Mouse (Mus musculus): Measurements from ENCODE around the gene Olfr172. TPM values are rescaled to one million over a fixed set of nuclear protein-coding genes. Genes with fewer than 3 reads are reported as not detected.

Gene Olfr172
- not detected in 2 replicates for polyA plus RNA-seq (2014; fragmentation: Nextera tagmentation; extraction: Ambion mirVana)

DNA sequence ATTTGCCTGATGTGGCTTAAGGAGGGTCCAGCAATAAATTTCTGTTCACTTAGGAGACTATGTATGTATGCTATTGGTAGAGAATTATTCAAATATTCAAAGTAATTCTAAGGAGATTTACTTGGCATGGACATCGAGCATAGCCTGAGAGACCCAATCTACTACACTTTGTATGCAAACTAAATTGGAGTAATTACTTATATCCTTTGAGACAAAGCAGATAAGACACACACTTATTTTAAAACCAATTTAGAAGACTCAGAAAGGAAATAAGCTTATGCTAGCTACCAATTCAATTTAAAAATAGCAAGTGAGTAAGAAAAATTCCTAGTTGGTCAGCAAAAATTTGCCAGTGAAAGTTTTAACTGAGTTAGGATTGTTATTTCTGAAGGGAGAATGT, at the start of gene Olfr172:
Olfr172 (minus strand) TSS at position 101 of the 400 bp plus-strand sequence.
- H3K4me3 ChIP-seq (ENCODE audit: low read depth, low read length): no peak within 1 kb of the TSS
- H3K36me3 ChIP-seq (ENCODE audit: control insufficient read depth, insufficient read depth, low read length): no peaks in the 10 kb centered on the region
- H3K27ac ChIP-seq (ENCODE audit: low read depth, low read length): no peak within 1 kb of the TSS
- 82% methylated on average over 1 of the region's 1 CpGs for WGBS
- no peaks in the 10 kb centered on the region for H3K4me1 ChIP-seq (ENCODE audit: control insufficient read depth, insufficient read depth, low read length)
- no peak within 1 kb of the TSS for H3K9ac ChIP-seq (replicated peaks; ENCODE audit: low read depth, low read length)
- no peak within 1 kb of the TSS for H3K4me2 ChIP-seq (ENCODE audit: low read depth, low read length)
- no peak for ATAC-seq (ENCODE audit: low read depth)
- H3K9me3 ChIP-seq (ENCODE audit: control insufficient read depth, low read length): no peaks in the 10 kb centered on the region
- H3K27me3 ChIP-seq (ENCODE audit: control insufficient read depth, insufficient read depth, low read length): no peaks in the 10 kb centered on the region

DNA sequence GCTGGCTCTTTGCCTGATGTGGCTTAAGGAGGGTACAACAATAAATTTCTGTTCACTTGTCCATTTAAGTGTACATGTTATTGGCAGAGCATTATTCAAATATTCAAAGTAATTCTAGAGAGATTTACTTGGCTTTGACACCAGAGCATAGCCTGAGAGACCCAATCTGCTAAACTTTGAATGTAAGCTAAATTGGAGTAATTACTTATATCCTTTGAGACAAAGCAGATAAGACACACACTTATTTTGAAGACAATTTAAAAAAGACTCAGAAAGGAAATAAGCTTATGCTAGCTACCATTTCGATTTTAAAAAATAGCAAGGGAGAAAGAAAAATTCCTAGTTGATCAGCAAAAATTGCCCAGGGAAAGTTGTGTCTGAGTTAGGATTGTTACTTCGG, 37.2 kb upstream of the Olfr172 start, which contains the start of gene Olfr173:
Olfr173 (minus strand) TSS at position 101 of the 400 bp plus-strand sequence.
- WGBS: 80% methylated on average over 2 of the region's 2 CpGs

DNA sequence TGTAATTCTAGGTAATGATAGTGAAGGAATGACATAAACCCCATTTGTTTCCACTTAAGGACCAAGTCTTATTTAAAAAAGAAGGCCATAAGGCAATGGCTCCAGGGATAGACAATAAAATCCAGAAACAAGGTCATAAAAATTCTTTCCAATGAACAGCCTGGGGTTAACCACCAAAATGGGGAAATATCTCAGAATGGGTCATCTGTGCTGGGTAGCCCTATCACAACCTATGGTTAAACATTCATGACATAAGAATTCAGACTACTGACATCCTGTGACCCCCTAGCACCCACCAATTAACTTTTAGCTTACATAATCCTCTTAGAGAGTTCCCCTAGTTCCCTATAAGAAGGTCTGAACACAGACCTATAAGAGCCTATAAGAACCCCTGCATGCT, 6.8 kb downstream of the Olfr172 start:
- no peaks in the 10 kb centered on the region for H3K4me1 ChIP-seq (ENCODE audit: control insufficient read depth, insufficient read depth, low read length)
- H3K9me3 ChIP-seq (ENCODE audit: control insufficient read depth, low read length): no peaks in the 10 kb centered on the region
- no peaks in the 10 kb centered on the region for H3K27me3 ChIP-seq (ENCODE audit: control insufficient read depth, insufficient read depth, low read length)
- H3K9ac ChIP-seq (replicated peaks; ENCODE audit: low read depth, low read length): no peak overlapping the region
- no peak overlapping the region for H3K4me2 ChIP-seq (ENCODE audit: low read depth, low read length)
- H3K27ac ChIP-seq (ENCODE audit: low read depth, low read length): no peak overlapping the region
- no peaks in the 10 kb centered on the region for H3K36me3 ChIP-seq (ENCODE audit: control insufficient read depth, insufficient read depth, low read length)
- ATAC-seq (ENCODE audit: low read depth): no peak
- H3K4me3 ChIP-seq (ENCODE audit: low read depth, low read length): no peak overlapping the region

More for the DNA sequence above, 37.2 kb upstream of the Olfr172 start, which contains the start of gene Olfr173:
- no peak for ATAC-seq (ENCODE audit: low read depth)
- Histone ChIP-seq H3K9ac (replicated peaks; ENCODE audit: low read depth, low read length) (no peak within 1 kb of the TSS), H3K4me3 (ENCODE audit: low read depth, low read length) (no peak within 1 kb of the TSS), H3K9me3 (ENCODE audit: control insufficient read depth, low read length) (no peaks in the 10 kb centered on the region), H3K4me2 (ENCODE audit: low read depth, low read length) (no peak within 1 kb of the TSS), H3K27me3 (ENCODE audit: control insufficient read depth, insufficient read depth, low read length) (no peaks in the 10 kb centered on the region), H3K36me3 (ENCODE audit: control insufficient read depth, insufficient read depth, low read length) (no peaks in the 10 kb centered on the region), H3K27ac (ENCODE audit: low read depth, low read length) (no peak within 1 kb of the TSS), H3K4me1 (ENCODE audit: control insufficient read depth, insufficient read depth, low read length) (no peaks in the 10 kb centered on the region)

DNA sequence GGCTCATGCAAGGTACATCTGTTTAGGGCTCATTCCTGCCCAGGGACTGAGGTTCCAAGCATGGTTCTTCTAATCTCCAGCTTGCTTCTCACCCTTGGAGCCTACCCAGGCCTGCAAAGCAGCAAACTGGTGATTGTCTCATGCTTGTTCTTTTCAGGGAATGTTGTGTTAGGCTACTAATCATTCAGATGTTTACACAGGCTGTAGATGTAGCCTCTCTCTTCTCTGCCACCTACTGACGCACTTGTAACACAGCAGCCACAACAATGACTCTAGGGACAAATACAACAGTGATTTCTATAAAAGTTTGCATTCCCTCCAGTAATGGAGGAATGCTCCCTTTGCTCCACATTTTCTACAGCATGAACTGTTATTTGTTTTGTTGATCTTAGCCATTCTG, 11.7 kb downstream of the Olfr172 start:
- no peak for ATAC-seq (ENCODE audit: low read depth)
- Histone ChIP-seq H3K4me1 (ENCODE audit: control insufficient read depth, insufficient read depth, low read length) (no peaks in the 10 kb centered on the region), H3K9ac (replicated peaks; ENCODE audit: low read depth, low read length) (no peak overlapping the region), H3K36me3 (ENCODE audit: control insufficient read depth, insufficient read depth, low read length) (no peaks in the 10 kb centered on the region), H3K4me2 (ENCODE audit: low read depth, low read length) (no peak overlapping the region), H3K9me3 (ENCODE audit: control insufficient read depth, low read length) (no peaks in the 10 kb centered on the region), H3K4me3 (ENCODE audit: low read depth, low read length) (no peak overlapping the region), H3K27ac (ENCODE audit: low read depth, low read length) (no peak overlapping the region), H3K27me3 (ENCODE audit: control insufficient read depth, insufficient read depth, low read length) (no peaks in the 10 kb centered on the region)
- WGBS: 33% methylated on average over 1 of the region's 1 CpGs

DNA sequence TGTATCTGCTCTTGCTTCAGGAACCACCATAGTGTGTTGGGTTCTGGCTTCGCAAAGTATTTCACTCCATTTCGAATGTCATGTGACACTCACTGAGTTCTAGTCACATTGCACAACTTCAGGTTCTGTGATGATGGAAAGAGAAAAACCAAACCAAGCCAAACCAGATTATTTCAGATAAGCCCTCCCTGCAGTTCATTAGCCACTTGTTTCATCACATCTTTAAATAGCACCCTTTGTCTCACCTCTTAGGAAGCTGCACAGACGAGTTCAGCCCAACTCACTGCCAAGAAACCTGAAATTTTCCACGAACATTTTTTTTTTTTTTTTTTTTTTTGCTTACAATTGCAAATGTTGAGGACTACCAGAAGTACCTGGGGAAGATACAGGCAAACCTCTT, 16.3 kb downstream of the Olfr172 start:
- Histone ChIP-seq H3K27ac (ENCODE audit: low read depth, low read length) (no peak overlapping the region), H3K9ac (replicated peaks; ENCODE audit: low read depth, low read length) (no peak overlapping the region), H3K9me3 (ENCODE audit: control insufficient read depth, low read length) (no peaks in the 10 kb centered on the region), H3K4me1 (ENCODE audit: control insufficient read depth, insufficient read depth, low read length) (no peaks in the 10 kb centered on the region), H3K4me2 (ENCODE audit: low read depth, low read length) (no peak overlapping the region), H3K4me3 (ENCODE audit: low read depth, low read length) (no peak overlapping the region), H3K27me3 (ENCODE audit: control insufficient read depth, insufficient read depth, low read length) (no peaks in the 10 kb centered on the region), H3K36me3 (ENCODE audit: control insufficient read depth, insufficient read depth, low read length) (no peaks in the 10 kb centered on the region)
- ATAC-seq (ENCODE audit: low read depth): no peak
- 80% methylated on average over 4 of the region's 4 CpGs for WGBS

DNA sequence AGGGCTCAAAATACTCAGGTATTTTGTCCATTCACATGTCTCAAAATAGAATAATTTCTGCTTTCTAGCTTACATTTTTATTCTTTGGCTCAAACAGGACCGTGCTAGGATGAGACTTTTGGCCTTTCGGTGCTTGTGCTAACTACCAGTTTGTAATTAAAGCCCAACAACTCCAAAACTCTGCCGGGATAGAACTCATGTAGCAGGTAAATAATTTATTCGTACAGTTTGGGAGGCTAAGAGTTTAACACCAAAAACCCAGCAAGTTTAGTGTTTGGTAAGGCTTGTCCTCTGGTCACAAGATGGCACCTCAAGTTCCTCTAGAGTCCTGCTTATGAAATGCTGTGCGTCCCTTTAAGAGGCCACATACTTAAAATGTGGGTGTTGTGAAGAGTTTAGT, 22.2 kb downstream of the Olfr172 start:
- Histone ChIP-seq H3K9me3 (ENCODE audit: control insufficient read depth, low read length) (no peaks in the 10 kb centered on the region), H3K9ac (replicated peaks; ENCODE audit: low read depth, low read length) (no peak overlapping the region), H3K27ac (ENCODE audit: low read depth, low read length) (no peak overlapping the region), H3K27me3 (ENCODE audit: control insufficient read depth, insufficient read depth, low read length) (no peaks in the 10 kb centered on the region), H3K4me2 (ENCODE audit: low read depth, low read length) (no peak overlapping the region), H3K4me1 (ENCODE audit: control insufficient read depth, insufficient read depth, low read length) (no peaks in the 10 kb centered on the region), H3K36me3 (ENCODE audit: control insufficient read depth, insufficient read depth, low read length) (no peaks in the 10 kb centered on the region), H3K4me3 (ENCODE audit: low read depth, low read length) (no peak overlapping the region)
- WGBS: 95% methylated on average over 5 of the region's 5 CpGs
- no peak for ATAC-seq (ENCODE audit: low read depth)

DNA sequence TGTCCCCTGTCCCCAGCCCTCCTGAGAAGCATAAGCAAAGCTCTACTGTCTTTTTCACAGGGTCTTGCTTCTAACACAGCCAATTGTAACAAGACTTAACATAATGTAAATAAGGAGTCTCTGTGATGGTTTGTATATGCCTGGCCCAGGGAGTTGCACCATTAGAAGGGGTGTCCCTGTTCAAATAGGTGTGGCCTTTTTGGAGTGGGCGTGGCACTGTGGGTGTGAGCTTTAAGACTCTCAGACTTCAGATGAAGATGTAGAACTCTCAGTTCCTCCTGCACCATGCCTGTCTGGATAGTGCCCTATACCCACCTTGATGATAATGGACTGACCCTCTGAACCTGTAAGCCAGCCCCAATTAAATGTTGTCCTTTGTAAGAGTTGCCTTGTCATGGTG, 24.2 kb downstream of the Olfr172 start:
- ATAC-seq (ENCODE audit: low read depth): no peak
- 97% methylated on average over 1 of the region's 1 CpGs for WGBS

DNA sequence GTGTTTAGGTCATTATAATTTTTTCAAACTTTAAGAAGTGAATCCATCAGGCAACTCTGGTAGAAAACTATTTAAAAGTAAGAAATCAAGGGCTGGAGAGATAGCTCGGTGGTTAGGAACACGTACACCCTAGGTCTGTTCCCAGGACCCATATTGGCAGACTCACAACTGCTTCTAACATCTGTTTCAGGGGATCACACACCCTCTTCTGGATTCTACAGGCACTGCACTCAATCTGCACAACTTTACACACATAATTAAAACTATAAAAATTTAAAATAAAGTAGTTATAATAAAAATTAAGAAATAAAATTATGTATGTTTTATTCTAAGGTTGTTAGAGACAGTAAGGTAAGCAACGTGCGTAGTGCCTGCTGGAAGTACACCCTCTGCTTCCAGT, 24.8 kb downstream of the Olfr172 start:
- H3K4me3 ChIP-seq (ENCODE audit: low read depth, low read length): no peak overlapping the region
- no peak overlapping the region for H3K27ac ChIP-seq (ENCODE audit: low read depth, low read length)
- H3K27me3 ChIP-seq (ENCODE audit: control insufficient read depth, insufficient read depth, low read length): no peaks in the 10 kb centered on the region
- H3K9ac ChIP-seq (replicated peaks; ENCODE audit: low read depth, low read length): no peak overlapping the region
- H3K9me3 ChIP-seq (ENCODE audit: control insufficient read depth, low read length): no peaks in the 10 kb centered on the region
- 86% methylated on average over 4 of the region's 4 CpGs for WGBS
- no peak overlapping the region for H3K4me2 ChIP-seq (ENCODE audit: low read depth, low read length)
- H3K4me1 ChIP-seq (ENCODE audit: control insufficient read depth, insufficient read depth, low read length): no peaks in the 10 kb centered on the region
- peaks cover 9% of the 10 kb centered on the region; the same call in 1 of the 2 replicates for H3K36me3 ChIP-seq (ENCODE audit: control insufficient read depth, insufficient read depth, low read length)
- no peak for ATAC-seq (ENCODE audit: low read depth)

More for the DNA sequence above, 24.2 kb downstream of the Olfr172 start:
- peaks cover 6% of the 10 kb centered on the region; the same call in 1 of the 2 replicates for H3K36me3 ChIP-seq (ENCODE audit: control insufficient read depth, insufficient read depth, low read length)
- H3K9me3 ChIP-seq (ENCODE audit: control insufficient read depth, low read length): no peaks in the 10 kb centered on the region
- H3K9ac ChIP-seq (replicated peaks; ENCODE audit: low read depth, low read length): no peak overlapping the region
- H3K4me3 ChIP-seq (ENCODE audit: low read depth, low read length): no peak overlapping the region
- no peak overlapping the region for H3K27ac ChIP-seq (ENCODE audit: low read depth, low read length)
- no peaks in the 10 kb centered on the region for H3K27me3 ChIP-seq (ENCODE audit: control insufficient read depth, insufficient read depth, low read length)
- no peak overlapping the region for H3K4me2 ChIP-seq (ENCODE audit: low read depth, low read length)
- no peaks in the 10 kb centered on the region for H3K4me1 ChIP-seq (ENCODE audit: control insufficient read depth, insufficient read depth, low read length)

DNA sequence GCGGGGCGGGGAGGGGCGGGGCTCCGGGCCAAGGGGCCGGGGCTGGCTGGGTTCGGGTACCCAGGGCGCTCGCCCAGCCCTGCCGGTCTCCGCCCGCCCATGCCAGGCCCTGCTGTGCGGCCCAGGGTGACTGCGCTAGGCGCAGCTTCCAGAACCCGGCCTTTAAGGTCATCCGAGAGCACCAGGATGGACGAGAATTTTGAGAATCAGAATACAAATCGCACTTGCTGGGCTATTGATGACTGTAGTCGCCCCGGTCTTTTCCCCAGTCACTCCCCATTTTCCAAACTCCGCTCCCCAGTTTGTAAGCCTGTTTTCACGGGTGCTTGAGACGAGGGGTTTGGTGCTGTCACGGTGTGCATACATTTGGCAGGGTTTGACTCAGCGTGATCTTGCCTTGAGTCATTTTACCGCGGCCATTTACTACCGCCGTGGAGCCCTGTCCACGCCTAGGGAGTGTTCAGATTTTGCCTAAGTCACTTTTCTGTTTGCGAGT, 34.8 kb downstream of the Olfr172 start:
- Histone ChIP-seq H3K27me3 (ENCODE audit: control insufficient read depth, insufficient read depth, low read length) (no peaks in the 10 kb centered on the region), H3K9ac (replicated peaks; ENCODE audit: low read depth, low read length) (peak overlapping the region; percentile 78), H3K27ac (ENCODE audit: low read depth, low read length) (peak overlapping the region; percentile 84), H3K4me2 (ENCODE audit: low read depth, low read length) (peak overlapping the region; percentile 60), H3K9me3 (ENCODE audit: control insufficient read depth, low read length) (no peaks in the 10 kb centered on the region), H3K36me3 (ENCODE audit: control insufficient read depth, insufficient read depth, low read length) (peaks cover 21% of the 10 kb centered on the region), H3K4me1 (ENCODE audit: control insufficient read depth, insufficient read depth, low read length) (peaks cover 8% of the 10 kb centered on the region), H3K4me3 (ENCODE audit: low read depth, low read length) (peak overlapping the region; percentile 69)
- under 1% methylated on average over 31 of the region's 31 CpGs for WGBS
- peak; percentile 92 for ATAC-seq (ENCODE audit: low read depth)
